Mouse (Mus musculus) lung, postnatal 0 days (tissue): ENCODE results near the gene Nedd9. TPM values are rescaled to one million over a fixed set of nuclear protein-coding genes. Genes with fewer than 3 reads are reported as not detected.
A peak's percentile ranks its signal among the peaks of the same experiment; 100 is the strongest.

Source experiments
- ATAC-seq: fragments of 200-750 bp; cut with Nextera tagmentation; 2 replicates; pipeline ENCODE4 v1.8.0; 2017; ENCODE audit warnings: moderate library complexity
- DNase-seq: peaks from one replicate; pipeline ENCODE4 v3.0.0-alpha.2; 2016; ENCODE audit warnings: low spot score
- H3K27ac ChIP-seq: fragments of 300-500 bp; sonication (generic); 2 replicates; pipeline ENCODE4 v1.5.1; 2014; ENCODE audit warnings: antibody characterized with exemption, mild to moderate bottlenecking, low read length, mixed read lengths
- H3K27me3 ChIP-seq: fragments of 300-500 bp; sonication (generic); replicated peaks from 2 replicates; pipeline ENCODE4 v1.6.1; 2014; ENCODE audit warnings: low read length, mixed read lengths; ENCODE audit not compliant: insufficient read depth
- H3K36me3 ChIP-seq: fragments of 300-500 bp; sonication (generic); 2 replicates; pipeline ENCODE4 v1.6.1; 2014; ENCODE audit warnings: low read length, mixed read lengths; ENCODE audit not compliant: insufficient read depth
- H3K4me1 ChIP-seq: fragments of 300-500 bp; sonication (generic); 2 replicates; pipeline ENCODE4 v1.6.1; 2014; ENCODE audit warnings: antibody characterized with exemption, low read depth, low read length, mixed read lengths; ENCODE audit not compliant: insufficient read depth
- H3K4me2 ChIP-seq: fragments of 300-500 bp; sonication (generic); replicated peaks from 2 replicates; pipeline ENCODE4 v1.6.1; 2014; ENCODE audit warnings: low read depth, mild to moderate bottlenecking, low read length, moderate library complexity, mixed read lengths
- H3K4me3 ChIP-seq: fragments of 300-500 bp; sonication (generic); 2 replicates; pipeline ENCODE4 v1.5.1; 2014; ENCODE audit warnings: low read depth, low read length
- H3K9ac ChIP-seq: fragments of 300-500 bp; sonication (generic); replicated peaks from 2 replicates; pipeline ENCODE4 v1.6.1; 2014; ENCODE audit warnings: low read depth, mild to moderate bottlenecking
- H3K9me3 ChIP-seq: fragments of 300-500 bp; sonication (generic); 2 replicates; pipeline ENCODE4 v1.6.1; 2016; ENCODE audit warnings: low read length, mixed read lengths
- CTCF ChIP-seq: IDR thresholded peaks from 2 replicates; pipeline ENCODE4 v1.5.1; 2016; ENCODE audit warnings: antibody characterized with exemption, mild to moderate bottlenecking
- EP300 ChIP-seq: IDR thresholded peaks from 2 replicates; pipeline ENCODE4 v1.6.1; 2016; ENCODE audit warnings: antibody characterized with exemption, mild to moderate bottlenecking, control low read depth
- WGBS: fragments of 180-500 bp; shearing (Covaris S2); extraction: QIAGEN DNeasy Blood & Tissue Kit; methylation state at CpG from one replicate; pipeline ENCODE4 v1.1.7; 2014; 5-methylcytosine and 5-hydroxymethylcytosine counted together
- polyA plus RNA-seq: library from polyadenylated mRNA; unstranded; fragments of >200 nt; fragmentation: Nextera tagmentation; extraction: Ambion mirVana; gene quantifications from 2 replicates; pipeline ENCODE4 v1.2.1, GENCODE M21; 2015

Gene Nedd9
- polyA plus RNA-seq, 1 experiment from 2014 or later, result 79.1 TPM

DNA sequence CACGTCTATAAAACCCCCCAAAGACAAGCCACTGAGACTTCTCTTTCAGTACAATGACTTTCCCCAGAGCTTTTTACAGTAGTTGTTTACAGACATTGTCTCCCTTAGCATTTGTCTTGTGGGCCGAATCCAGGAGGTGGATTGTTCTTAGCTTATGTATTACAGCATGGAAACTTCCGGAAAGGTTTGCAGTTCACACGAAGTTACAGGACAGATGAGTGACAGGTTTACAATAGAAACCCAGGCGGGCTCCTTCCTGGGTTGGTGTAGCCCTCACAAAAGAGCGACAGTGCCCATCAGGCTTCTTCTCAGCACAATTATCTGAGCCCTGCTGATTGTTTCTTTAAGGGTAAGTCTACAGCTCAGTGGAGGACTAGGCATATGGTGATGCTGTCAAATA, 124.3 kb downstream of the Nedd9 start:
- H3K27me3 ChIP-seq, result no peaks in the 10 kb centered on the region
- H3K9ac ChIP-seq, result no peak overlapping the region
- 55% methylated on average over 6 of the region's 6 CpGs for WGBS
- no peak for TF ChIP-seq CTCF
- peak; percentile 89 for TF ChIP-seq EP300
- H3K9me3 ChIP-seq, result no peaks in the 10 kb centered on the region
- H3K36me3 ChIP-seq, result no peaks in the 10 kb centered on the region
- no peak overlapping the region for H3K4me3 ChIP-seq
- H3K4me1 ChIP-seq, result peaks cover 7% of the 10 kb centered on the region; the same call in 1 of the 2 replicates
- DNase-seq, result peak; percentile 64
- H3K4me2 ChIP-seq, result no peak overlapping the region
- no peak overlapping the region for H3K27ac ChIP-seq
- ATAC-seq, result peak; percentile 13; the same call in 1 of the 2 replicates

GRCm38 (mm10) chr13:41360272-41360815, 126.8 kb downstream of the Nedd9 start:
- Histone ChIP-seq H3K36me3 (no peaks in the 10 kb centered on the region), H3K27me3 (no peaks in the 10 kb centered on the region), H3K27ac (no peak overlapping the region), H3K9ac (no peak overlapping the region), H3K4me1 (peaks cover 19% of the 10 kb centered on the region; the same call in 1 of the 2 replicates), H3K4me2 (no peak overlapping the region), H3K9me3 (no peaks in the 10 kb centered on the region), H3K4me3 (no peak overlapping the region)
- DNase-seq (no peak), ATAC-seq (no peak)
- no peak for TF ChIP-seq EP300
- TF ChIP-seq CTCF, result no peak
- WGBS, result 52% methylated on average over 8 of the region's 8 CpGs

DNA sequence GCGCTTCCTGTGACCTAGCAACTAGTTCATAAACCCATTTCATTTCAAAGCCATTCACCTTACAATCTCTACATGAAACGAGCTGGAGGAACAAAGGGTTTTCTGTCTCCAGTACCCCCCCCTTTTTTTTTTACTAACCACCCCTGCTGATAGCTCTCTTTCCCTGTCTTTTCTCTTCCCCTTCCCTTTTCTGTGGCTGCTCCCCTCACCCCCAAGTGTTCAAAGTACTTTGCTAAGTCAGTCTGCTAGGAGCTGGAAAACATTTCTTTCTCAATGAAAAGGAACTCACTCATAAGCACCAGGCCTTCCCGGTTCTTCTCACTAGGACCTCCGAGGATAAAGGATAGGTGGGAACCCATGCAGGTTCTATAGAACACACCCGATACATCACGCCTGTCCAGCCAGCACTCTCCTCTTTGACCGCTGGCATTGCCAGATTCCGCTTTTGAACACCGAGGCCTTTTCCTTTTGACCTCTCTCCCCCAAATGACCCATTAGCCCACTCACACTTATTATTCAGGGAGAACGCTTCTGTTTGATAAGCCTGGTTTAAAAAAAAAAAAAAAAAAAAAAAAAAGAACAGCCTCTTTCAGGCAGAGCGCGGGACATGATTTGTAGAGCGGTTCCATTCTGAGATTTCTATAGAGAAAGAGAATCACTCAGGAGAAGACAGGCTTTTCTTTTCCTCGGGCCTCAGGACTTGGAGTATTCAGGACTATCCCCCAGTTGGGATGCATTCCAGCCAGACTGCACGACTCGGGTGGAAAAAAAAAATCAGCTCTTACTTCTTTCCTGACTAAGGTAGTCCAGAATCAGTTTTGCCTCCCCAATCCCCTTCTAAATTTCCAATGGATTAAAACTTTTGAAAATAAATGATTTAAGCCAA, 127.6 kb downstream of the Nedd9 start:
- 7% methylated on average over 16 of the region's 16 CpGs for WGBS
- DNase-seq (peak; percentile 60), ATAC-seq (peak; percentile 1; the same call in 1 of the 2 replicates)
- Histone ChIP-seq H3K27ac (peak overlapping the region; percentile 94), H3K9me3 (no peaks in the 10 kb centered on the region), H3K27me3 (no peaks in the 10 kb centered on the region), H3K9ac (peak overlapping the region; percentile 56), H3K4me2 (peak overlapping the region; percentile 69), H3K4me1 (peaks cover 22% of the 10 kb centered on the region; the same call in 1 of the 2 replicates), H3K4me3 (peak overlapping the region; percentile 63), H3K36me3 (no peaks in the 10 kb centered on the region)
- TF ChIP-seq EP300 (no peak), CTCF (no peak)

DNA sequence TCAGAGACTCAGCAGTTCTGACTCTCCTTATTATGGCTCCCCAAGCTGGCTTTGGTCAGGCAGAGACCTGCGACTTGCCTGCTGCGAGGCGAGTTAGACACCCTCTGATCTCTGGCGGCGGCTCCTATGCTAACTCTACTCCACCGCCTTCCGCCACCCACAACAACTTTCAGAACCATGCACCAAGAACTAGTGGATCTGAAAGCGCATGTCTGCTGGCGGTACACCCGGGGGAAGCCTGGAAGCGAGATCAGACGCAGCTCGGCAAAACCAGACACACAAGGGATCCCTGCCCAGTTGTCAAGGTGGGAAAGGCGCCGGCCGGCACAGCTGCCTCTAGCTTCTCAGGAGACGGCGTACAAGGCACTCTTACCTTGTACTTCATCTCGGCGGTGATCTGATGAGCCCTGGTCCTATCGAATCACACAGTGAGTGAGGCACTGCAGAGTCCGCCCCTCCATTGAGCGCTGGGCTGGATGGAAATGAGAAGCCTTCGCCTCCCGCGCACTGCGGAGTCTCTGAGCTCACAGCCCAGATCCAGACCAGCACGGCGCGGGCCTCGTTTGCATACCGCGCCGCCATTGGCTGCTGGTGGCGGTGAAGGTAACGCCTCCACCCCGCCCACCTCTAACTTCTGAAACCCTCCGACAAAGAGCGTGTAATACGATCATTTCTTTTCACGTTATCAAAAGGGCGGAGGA, 128.5 kb downstream of the Nedd9 start:
- Histone ChIP-seq H3K36me3 (no peaks in the 10 kb centered on the region), H3K9me3 (no peaks in the 10 kb centered on the region), H3K27ac (peak overlapping the region; percentile 94), H3K4me2 (peak overlapping the region; percentile 69), H3K27me3 (no peaks in the 10 kb centered on the region), H3K9ac (peak overlapping the region; percentile 70), H3K4me1 (peaks cover 32% of the 10 kb centered on the region; the same call in 1 of the 2 replicates), H3K4me3 (peak overlapping the region; percentile 63)
- WGBS, result 1% methylated on average over 42 of the region's 42 CpGs
- ATAC-seq, result peak; percentile 97
- DNase-seq, result peak; percentile 98
- TF ChIP-seq EP300 (no peak; the same call in 1 of the 2 replicates), CTCF (peak; percentile 24; the same call in 1 of the 2 replicates)

DNA sequence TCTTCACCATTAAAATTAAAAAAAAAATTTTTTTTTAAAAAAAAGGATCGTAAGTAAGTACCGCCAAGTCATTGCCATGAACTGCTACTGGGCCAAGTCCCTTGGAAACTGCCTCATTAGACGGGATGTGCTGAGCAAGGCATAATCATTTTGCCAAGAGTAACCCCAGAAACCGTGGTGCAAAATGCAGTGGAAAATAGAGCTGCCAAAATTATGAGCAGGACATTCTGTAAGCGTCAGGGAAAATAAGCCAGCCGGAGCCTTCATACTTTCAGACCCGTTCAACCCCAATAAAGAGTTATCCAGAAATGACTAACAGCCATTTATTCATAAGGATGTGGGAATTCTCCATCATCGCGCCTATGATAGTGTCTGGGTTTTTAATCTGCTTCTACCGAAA, 129.2 kb downstream of the Nedd9 start:
- peak overlapping the region; percentile 69 for H3K4me2 ChIP-seq
- DNase-seq, result peak; percentile 78
- no peak for TF ChIP-seq CTCF
- TF ChIP-seq EP300, result peak; percentile 25; the same call in 1 of the 2 replicates
- ATAC-seq, result no peak
- H3K4me3 ChIP-seq, result peak overlapping the region; percentile 63
- H3K4me1 ChIP-seq, result peaks cover 33% of the 10 kb centered on the region; the same call in 1 of the 2 replicates
- peak overlapping the region; percentile 94 for H3K27ac ChIP-seq
- H3K9me3 ChIP-seq, result no peaks in the 10 kb centered on the region
- H3K27me3 ChIP-seq, result no peaks in the 10 kb centered on the region
- peak overlapping the region; percentile 70 for H3K9ac ChIP-seq
- H3K36me3 ChIP-seq, result no peaks in the 10 kb centered on the region
- WGBS, result 5% methylated on average over 10 of the region's 10 CpGs

- Histone ChIP-seq H3K36me3 (no peaks in the 10 kb centered on the region), H3K4me1 (peaks cover 37% of the 10 kb centered on the region)
Observed at GRCm38 (mm10) chr13:41357586-41357985, 129.6 kb downstream of the Nedd9 start.

More at GRCm38 (mm10) chr13:41357586-41357985, 129.6 kb downstream of the Nedd9 start:
- TF ChIP-seq EP300, result 0 out of 2 replicates have a peak, but pooled peaks have one; percentile 12
- TF ChIP-seq CTCF, result no peak
- DNase-seq (no peak), ATAC-seq (no peak)
- H3K27me3 ChIP-seq, result no peaks in the 10 kb centered on the region
- peak overlapping the region; percentile 63 for H3K4me3 ChIP-seq
- H3K9me3 ChIP-seq, result no peaks in the 10 kb centered on the region
- peak overlapping the region; percentile 69 for H3K4me2 ChIP-seq
- peak overlapping the region; percentile 94 for H3K27ac ChIP-seq
- WGBS, result 15% methylated on average over 3 of the region's 3 CpGs
- peak overlapping the region; percentile 70 for H3K9ac ChIP-seq
